ENCODE assay signal across 18 mouse cellular contexts in the genomic region with DNA sequence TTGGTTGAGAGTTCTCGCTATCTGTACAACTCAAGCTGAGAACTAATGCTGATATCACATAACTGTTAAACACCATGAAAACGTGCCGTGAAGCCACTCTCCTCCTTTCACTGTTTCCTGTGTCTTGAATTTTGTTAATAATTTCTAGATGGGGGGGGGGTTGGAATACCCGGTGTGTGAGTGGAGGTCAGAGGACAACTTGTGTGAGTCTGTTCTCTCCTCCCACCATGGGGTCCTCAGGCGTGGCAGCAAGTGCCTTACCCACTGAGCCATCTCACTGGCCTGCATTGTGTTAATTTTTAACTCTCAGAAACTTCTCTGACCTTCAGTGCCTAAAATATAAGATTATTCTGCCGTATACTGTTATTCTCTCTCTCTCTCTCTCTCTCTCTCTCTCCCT.
A peak's percentile ranks its signal among the peaks of the same experiment; 100 is the strongest.
DNase-seq lines count a peak whose midpoint lies in the region; ATAC-seq and TF ChIP-seq lines count a peak whose summit lies in the region.
"Had no signal": no experiment of that assay in that cellular context is flagged by ENCODE, and none has a peak within 500 bp of the region (broad histone marks: within the 10 kb centered on the region; RNA-seq: fewer than 3 reads in every experiment).

No protein-coding gene starts in this region.

- H3K27me3 ChIP-seq in kidney, postnatal 0 days (ENCODE audit: insufficient read depth, low read length): no peaks in the 10 kb centered on the region
- H3K27me3 ChIP-seq in liver, embryonic 11.5 days (replicated peaks; ENCODE audit: control insufficient read depth, insufficient read depth, low read length): no peaks in the 10 kb centered on the region
- no peaks in the 10 kb centered on the region for H3K27me3 ChIP-seq in stomach, embryonic 16.5 days (ENCODE audit: control insufficient read depth, insufficient read depth, low read length)
- peaks cover 8% of the 10 kb centered on the region; the same call in 1 of the 2 replicates for H3K27me3 ChIP-seq in forebrain, embryonic 10.5 days (ENCODE audit: poor library complexity, severe bottlenecking)
- H3K27me3 ChIP-seq: forebrain, embryonic 15.5 days; heart, embryonic 15.5 days; limb, embryonic 12.5 days; megakaryocyte, embryonic 14.5 days; midbrain, embryonic 15.5 days had no signal

- no peak overlapping the region for H3K4me3 ChIP-seq in kidney, postnatal 0 days (replicated peaks; ENCODE audit: low read depth, low read length)
- no peak overlapping the region for H3K4me3 ChIP-seq in liver, embryonic 11.5 days (ENCODE audit: low read depth, low read length)
- H3K4me3 ChIP-seq in stomach, embryonic 16.5 days (replicated peaks; ENCODE audit: low read length): no peak overlapping the region
- H3K4me3 ChIP-seq in forebrain, embryonic 10.5 days: no peak overlapping the region
- H3K4me3 ChIP-seq: forebrain, embryonic 15.5 days; heart, embryonic 15.5 days; left cerebral cortex, adult 2 months; limb, embryonic 12.5 days; megakaryocyte, embryonic 14.5 days; midbrain, embryonic 15.5 days had no signal

- peak overlapping the region; percentile 63 for H3K27ac ChIP-seq in kidney, postnatal 0 days
- no peak overlapping the region; the same call in 1 of the 2 replicates for H3K27ac ChIP-seq in liver, embryonic 11.5 days (ENCODE audit: low read depth, low read length)
- no peak overlapping the region for H3K27ac ChIP-seq in stomach, embryonic 16.5 days (ENCODE audit: low read length)
- H3K27ac ChIP-seq in forebrain, embryonic 10.5 days: no peak overlapping the region
- H3K27ac ChIP-seq: forebrain, embryonic 15.5 days; heart, embryonic 15.5 days; left cerebral cortex, adult 2 months; limb, embryonic 12.5 days; midbrain, embryonic 15.5 days had no signal

- WGBS in kidney, postnatal 0 days: 58% methylated on average over 6 of the region's 6 CpGs
- WGBS in liver, embryonic 11.5 days: 68% methylated on average over 6 of the region's 6 CpGs
- 48% methylated on average over 6 of the region's 6 CpGs for WGBS in stomach, embryonic 16.5 days
- 88% methylated on average over 6 of the region's 6 CpGs for WGBS in forebrain, embryonic 10.5 days

- no peak overlapping the region for H3K9ac ChIP-seq in kidney, postnatal 0 days (ENCODE audit: low read depth, low read length)
- no peak overlapping the region for H3K9ac ChIP-seq in liver, embryonic 11.5 days (ENCODE audit: low read depth, low read length)
- no peak overlapping the region for H3K9ac ChIP-seq in stomach, embryonic 16.5 days (ENCODE audit: low read length)
- H3K9ac ChIP-seq: forebrain, embryonic 15.5 days; heart, embryonic 15.5 days; limb, embryonic 12.5 days; midbrain, embryonic 15.5 days had no signal

- intact Hi-C loops in left cerebral cortex, postnatal 10 days (cut with DNase I): no loop called here

- H3K9me3 ChIP-seq in kidney, postnatal 0 days (replicated peaks; ENCODE audit: low read length): no peaks in the 10 kb centered on the region
- no peaks in the 10 kb centered on the region for H3K9me3 ChIP-seq in liver, embryonic 11.5 days (ENCODE audit: control insufficient read depth, low read length)
- no peaks in the 10 kb centered on the region for H3K9me3 ChIP-seq in stomach, embryonic 16.5 days (replicated peaks; ENCODE audit: control insufficient read depth, low read length)
- H3K9me3 ChIP-seq in forebrain, embryonic 10.5 days: no peaks in the 10 kb centered on the region
- H3K9me3 ChIP-seq: forebrain, embryonic 15.5 days; heart, embryonic 15.5 days; limb, embryonic 12.5 days; megakaryocyte, embryonic 14.5 days; midbrain, embryonic 15.5 days had no signal

- ATAC-seq in kidney, postnatal 0 days (replicated peaks; ENCODE audit: low FRiP score, low read depth): peak; percentile 87
- ATAC-seq in liver, embryonic 11.5 days (replicated peaks; ENCODE audit: low FRiP score): no peak
- ATAC-seq in stomach, embryonic 16.5 days (ENCODE audit: insufficient read depth, low FRiP score): peak; percentile 66
- ATAC-seq: forebrain, embryonic 15.5 days; midbrain, embryonic 15.5 days had no signal

- TF ChIP-seq CTCF in kidney, postnatal 0 days (IDR thresholded peaks at IDR 0.05; ENCODE audit: low read depth): no peak

- H3K4me2 ChIP-seq in kidney, postnatal 0 days (ENCODE audit: low read length): no peak overlapping the region
- peak overlapping the region; percentile 28; the same call in 1 of the 2 replicates for H3K4me2 ChIP-seq in liver, embryonic 11.5 days
- no peak overlapping the region for H3K4me2 ChIP-seq in stomach, embryonic 16.5 days (ENCODE audit: low read depth, low read length)
- H3K4me2 ChIP-seq: forebrain, embryonic 15.5 days; heart, embryonic 15.5 days; limb, embryonic 12.5 days; midbrain, embryonic 15.5 days had no signal

- H3K4me1 ChIP-seq in kidney, postnatal 0 days (replicated peaks; ENCODE audit: insufficient read depth, low read length): peaks cover 5% of the 10 kb centered on the region; the same call in 1 of the 2 replicates
- H3K4me1 ChIP-seq in liver, embryonic 11.5 days (replicated peaks; ENCODE audit: control insufficient read depth, insufficient read depth, low read length): no peaks in the 10 kb centered on the region; the same call in none of the 2 replicates
- no peaks in the 10 kb centered on the region for H3K4me1 ChIP-seq in stomach, embryonic 16.5 days (ENCODE audit: control insufficient read depth, insufficient read depth, low read length)
- H3K4me1 ChIP-seq in forebrain, embryonic 10.5 days: peaks cover 26% of the 10 kb centered on the region

- no peaks in the 10 kb centered on the region for H3K36me3 ChIP-seq in kidney, postnatal 0 days (ENCODE audit: insufficient read depth, low read length)
- no peaks in the 10 kb centered on the region for H3K36me3 ChIP-seq in liver, embryonic 11.5 days (ENCODE audit: control insufficient read depth, insufficient read depth, low read length)
- no peaks in the 10 kb centered on the region for H3K36me3 ChIP-seq in stomach, embryonic 16.5 days (ENCODE audit: control insufficient read depth, insufficient read depth, low read length)
- H3K36me3 ChIP-seq in forebrain, embryonic 10.5 days (replicated peaks): no peaks in the 10 kb centered on the region
- H3K36me3 ChIP-seq: forebrain, embryonic 15.5 days; heart, embryonic 15.5 days; limb, embryonic 12.5 days; midbrain, embryonic 15.5 days had no signal

- peak; percentile 51 for DNase-seq in kidney, adult 18-20 months
- peak; percentile 28 for DNase-seq in kidney, postnatal 0 days (ENCODE audit: low spot score)
- DNase-seq in liver, embryonic 11.5 days (ENCODE audit: low spot score): no peak
- no peak for DNase-seq in embryo, embryonic 10.5 days (ENCODE audit: low spot score)
- DNase-seq in spleen, postnatal 36 days (ENCODE audit: low spot score in 2 of 2): no peak
- DNase-seq in left cerebral cortex, postnatal 10 days (ENCODE audit: extremely low spot score in 1 of 2, low spot score in 2 of 2): no peak
- no peak for DNase-seq in forebrain, embryonic 10.5 days (ENCODE audit: extremely low spot score, low spot score)
- DNase-seq: cerebellum, adult 9-11 months; heart, adult 11 months; spleen, adult 18-20 months; thymus, postnatal 36 days had no signal

Comparison
In these comparisons a context has a peak if more than half of its experiments do, and no peak if none do; other contexts are left out.
1. DNase-seq: peak in kidney, adult 18-20 months (single experiment) and kidney, postnatal 0 days (single experiment); none in liver, embryonic 11.5 days (single experiment), embryo, embryonic 10.5 days (single experiment), spleen, postnatal 36 days (0 of 2), left cerebral cortex, postnatal 10 days (0 of 2) and forebrain, embryonic 10.5 days (single experiment).